Mouse (Mus musculus) layer of hippocampus, adult 2 months (tissue): Measurements from ENCODE around the gene Prkag2. TPM values are rescaled to one million over a fixed set of nuclear protein-coding genes. Genes with fewer than 3 reads are reported as not detected.
"Not testable (repeated sequence)": the region's sequence is repeated elsewhere in the genome, so short reads cannot be mapped to it uniquely, and the experiment has no call there.

Source experiments
- DNase-seq, 2 experiments: peaks; one replicate each; pipeline ENCODE4 v3.0.0; 2022; ENCODE audit warnings: low spot score in 2 of 2
- H3K27ac ChIP-seq: fragments of 200-600 bp; 2 replicates; pipeline ENCODE4 v1.8.1; 2022
- H3K4me3 ChIP-seq: fragments of 200-600 bp; 2 replicates; pipeline ENCODE4 v1.8.1; 2022; ENCODE audit warnings: mild to moderate bottlenecking
- CTCF ChIP-seq: fragments of 200-600 bp; conservative IDR thresholded peaks from 2 replicates; pipeline ENCODE4 v1.8.1; 2022; ENCODE audit warnings: antibody characterized with exemption, mild to moderate bottlenecking, moderate library complexity
- total RNA-seq, 2 experiments: library from RNA; stranded (reverse); gene quantifications; 2 replicates each; pipeline ENCODE4 v1.2.3; 2021

Gene Prkag2
- total RNA-seq, 2 experiments from 2014 or later: 177 to 193 TPM

DNA sequence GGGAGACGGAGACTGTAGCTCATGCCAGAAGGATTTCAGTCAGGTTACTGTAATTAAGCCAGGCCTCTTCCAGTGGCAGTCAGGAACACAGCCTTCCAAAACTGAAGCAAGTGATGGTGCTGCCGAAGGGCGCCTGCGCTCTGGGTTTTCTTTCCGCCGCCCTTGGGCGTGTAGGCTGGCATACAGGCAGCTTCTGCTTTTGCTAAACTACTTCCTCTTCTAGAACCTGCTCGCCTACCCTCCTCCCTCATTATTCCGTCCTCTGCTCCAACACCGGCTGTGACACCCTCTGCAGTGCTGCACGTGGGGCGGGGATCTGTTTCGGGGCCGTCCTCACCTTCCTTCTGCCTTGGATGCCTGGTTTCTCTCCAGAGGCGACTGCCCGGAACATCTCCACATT lies 18.9 kb downstream of the Prkag2 start:
- no peak for TF ChIP-seq CTCF
- DNase-seq: peak; percentile 66 to 88
- Histone ChIP-seq H3K27ac (peak overlapping the region; percentile 91), H3K4me3 (no peak overlapping the region)

DNA sequence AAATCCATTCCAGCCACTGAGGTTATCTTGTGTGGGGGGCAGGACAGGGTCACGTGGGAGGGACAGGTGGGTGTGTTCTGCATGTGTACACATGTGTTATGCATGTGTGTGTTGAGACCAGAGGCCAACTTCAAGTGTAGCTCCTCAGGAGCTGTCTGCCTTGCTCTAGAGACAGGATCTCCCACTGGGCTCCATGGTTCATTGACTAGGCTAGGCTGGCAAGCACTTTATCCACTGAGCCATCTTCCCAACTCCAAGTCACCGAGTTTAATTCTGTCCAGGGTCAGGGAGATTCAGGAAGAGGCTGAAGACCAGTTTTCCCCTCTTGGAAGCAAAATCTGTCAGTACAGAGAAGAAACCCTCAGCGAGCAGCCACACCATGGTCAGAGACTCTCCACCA lies 19.4 kb downstream of the Prkag2 start:
- no peak overlapping the region for H3K4me3 ChIP-seq
- no peak for DNase-seq
- no peak for TF ChIP-seq CTCF
- H3K27ac ChIP-seq: peak overlapping the region; percentile 91

DNA sequence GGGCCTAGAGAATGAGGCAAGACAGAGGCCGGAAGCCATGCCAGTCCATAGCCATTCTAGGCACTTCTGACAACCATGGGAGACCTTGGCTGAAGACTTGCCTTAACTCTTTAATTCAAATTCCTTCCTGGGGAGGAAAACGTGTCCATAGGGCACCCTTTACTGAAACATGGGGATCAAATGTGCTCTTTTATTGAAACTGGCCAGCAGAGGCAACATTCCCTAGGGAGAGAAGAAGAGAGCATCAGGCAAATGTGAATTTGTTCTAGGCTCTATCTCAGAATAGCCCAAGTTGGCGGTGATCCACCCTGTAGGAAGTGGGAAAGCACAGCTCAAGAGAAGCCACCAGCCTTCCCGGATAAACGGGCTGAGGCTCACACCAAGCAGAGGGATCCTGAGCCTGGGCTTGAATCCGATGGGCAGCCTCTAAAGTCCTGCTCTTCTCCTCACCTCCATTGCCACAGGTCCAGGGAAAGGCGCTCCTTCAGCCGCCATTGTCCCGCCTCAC lies 19.9 kb downstream of the Prkag2 start:
- peak; percentile 64 for TF ChIP-seq CTCF
- DNase-seq: peak; percentile 61 to 73
- Histone ChIP-seq H3K4me3 (no peak overlapping the region), H3K27ac (peak overlapping the region; percentile 91)

DNA sequence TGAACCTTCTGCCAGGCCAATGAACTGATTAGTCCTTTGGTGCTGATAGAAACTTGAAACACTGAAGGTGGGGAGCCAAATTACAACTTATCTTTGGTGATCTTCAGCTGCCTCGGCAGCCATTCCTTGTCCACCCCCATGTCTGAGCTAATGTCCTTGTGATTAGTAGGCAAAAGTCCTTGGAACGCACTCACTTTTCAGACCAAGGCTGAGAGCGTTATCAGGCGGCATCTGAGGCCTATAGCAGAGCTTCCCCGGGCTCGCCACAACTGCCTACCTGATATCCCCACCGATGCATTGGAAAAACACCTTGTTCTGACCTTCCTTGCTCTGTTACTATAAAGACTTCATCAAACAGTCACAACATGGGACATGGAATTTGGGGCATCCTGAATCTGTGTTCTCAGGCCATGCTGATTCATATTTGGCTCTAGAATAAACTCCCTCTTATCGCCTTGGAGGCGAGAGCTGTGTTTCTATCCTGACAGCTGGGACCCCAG lies 20.6 kb downstream of the Prkag2 start:
- no peak overlapping the region for H3K4me3 ChIP-seq
- no peak for TF ChIP-seq CTCF
- DNase-seq: no peak
- peak overlapping the region; percentile 91 for H3K27ac ChIP-seq

DNA sequence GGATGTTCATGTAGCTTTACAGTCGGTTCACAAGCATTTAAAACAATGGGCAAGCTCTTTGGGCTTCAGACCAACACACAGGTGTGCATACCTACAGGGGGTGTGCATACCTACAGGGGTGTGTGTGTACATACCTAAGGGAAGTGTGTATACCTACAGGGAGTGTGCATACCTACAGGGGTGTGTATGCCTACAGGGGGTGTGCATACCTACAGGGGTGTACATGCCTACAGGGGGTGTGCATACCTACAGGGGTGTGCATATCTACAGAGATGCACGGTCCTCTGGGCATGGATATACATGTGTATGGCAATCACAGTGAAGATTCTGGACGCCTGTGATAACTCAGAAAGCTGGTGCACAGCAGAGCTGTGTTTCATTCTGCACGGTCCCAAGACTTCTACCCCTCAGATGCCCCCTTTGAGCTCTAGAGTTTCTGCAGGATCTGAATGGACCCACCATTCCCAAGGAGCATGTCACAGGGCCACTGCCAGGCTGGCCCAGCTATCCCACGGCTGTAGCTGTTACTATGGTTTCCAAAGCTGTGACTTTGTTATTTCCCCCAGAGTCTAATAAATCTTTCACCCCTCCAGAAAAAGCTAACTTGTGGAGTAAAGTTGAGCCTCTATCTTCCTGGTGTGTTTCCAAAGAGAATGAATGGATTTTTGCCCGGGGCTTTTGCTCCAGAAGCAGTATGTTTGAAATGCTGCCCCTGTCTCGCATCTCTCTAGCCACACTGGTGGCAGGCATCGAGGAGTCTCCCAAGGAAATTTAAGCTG lies 22.4 kb downstream of the Prkag2 start:
- peak overlapping the region; percentile 91; the same call in 1 of the 2 replicates for H3K27ac ChIP-seq
- no peak overlapping the region for H3K4me3 ChIP-seq
- TF ChIP-seq CTCF: no peak
- DNase-seq: no peak

DNA sequence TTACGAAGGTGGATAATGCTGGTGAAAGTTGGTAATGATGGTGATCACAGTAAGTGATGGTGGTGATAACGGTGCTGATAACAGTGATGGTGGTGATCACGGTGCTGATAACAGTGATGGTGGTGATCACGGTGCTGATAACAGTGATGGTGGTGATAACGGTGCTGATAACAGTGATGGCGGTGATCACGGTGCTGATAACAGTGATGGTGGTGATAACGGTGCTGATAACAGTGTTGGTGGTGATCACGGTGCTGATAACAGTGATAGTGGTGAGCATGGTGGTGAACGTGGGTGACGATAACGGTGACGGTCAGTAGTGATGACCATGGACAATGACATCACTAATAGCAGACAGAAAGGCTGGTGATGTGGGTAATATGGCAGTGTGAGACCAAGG lies 23.2 kb downstream of the Prkag2 start:
- not testable (repeated sequence) for H3K27ac ChIP-seq, DNase-seq, H3K4me3 ChIP-seq

DNA sequence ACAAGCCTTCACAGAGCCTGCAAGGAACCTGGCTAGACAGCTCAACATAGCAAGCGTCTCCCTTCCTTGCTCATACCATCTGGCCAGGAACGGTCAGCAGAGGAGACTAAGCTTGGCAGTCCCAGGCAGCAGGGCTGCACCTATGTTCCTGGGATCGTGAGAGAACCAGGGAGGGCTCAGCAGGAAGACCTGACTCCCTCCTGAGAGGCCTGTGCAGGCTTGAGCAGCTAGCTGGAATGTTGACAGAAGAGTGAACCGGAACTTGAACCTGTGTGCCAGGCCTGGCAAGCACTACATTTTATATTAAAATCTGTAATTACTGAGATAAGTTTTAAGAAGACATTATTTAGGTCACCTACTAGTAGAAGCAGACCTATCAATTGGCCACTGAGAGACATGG lies 24.8 kb downstream of the Prkag2 start:
- no peak for TF ChIP-seq CTCF
- DNase-seq: no peak
- Histone ChIP-seq H3K4me3 (no peak overlapping the region), H3K27ac (peak overlapping the region; percentile 19; the same call in 1 of the 2 replicates)

DNA sequence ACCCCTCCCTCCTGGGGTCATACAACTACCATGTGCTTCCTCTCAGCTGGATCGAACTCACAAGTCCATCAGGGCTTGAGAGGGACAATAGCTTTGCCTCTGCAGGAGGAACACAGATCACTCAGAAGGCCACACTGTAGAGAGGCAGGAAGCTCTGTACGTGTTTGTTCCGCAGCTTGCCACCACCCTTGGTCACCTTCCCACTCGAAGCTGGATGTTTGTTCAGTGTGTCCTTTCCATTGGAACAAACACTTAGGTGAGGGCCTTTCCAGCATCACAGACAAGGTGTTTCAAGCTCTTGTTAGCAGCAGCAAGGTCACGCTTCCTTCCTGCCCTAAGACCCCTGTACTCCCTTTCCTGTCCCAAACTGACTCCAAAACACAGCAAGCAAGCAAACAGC lies 30.6 kb downstream of the Prkag2 start:
- no peak for TF ChIP-seq CTCF
- DNase-seq: no peak
- Histone ChIP-seq H3K27ac (0 out of 2 replicates have a peak overlapping the region, but pooled peaks have one; percentile 1), H3K4me3 (no peak overlapping the region)

DNA sequence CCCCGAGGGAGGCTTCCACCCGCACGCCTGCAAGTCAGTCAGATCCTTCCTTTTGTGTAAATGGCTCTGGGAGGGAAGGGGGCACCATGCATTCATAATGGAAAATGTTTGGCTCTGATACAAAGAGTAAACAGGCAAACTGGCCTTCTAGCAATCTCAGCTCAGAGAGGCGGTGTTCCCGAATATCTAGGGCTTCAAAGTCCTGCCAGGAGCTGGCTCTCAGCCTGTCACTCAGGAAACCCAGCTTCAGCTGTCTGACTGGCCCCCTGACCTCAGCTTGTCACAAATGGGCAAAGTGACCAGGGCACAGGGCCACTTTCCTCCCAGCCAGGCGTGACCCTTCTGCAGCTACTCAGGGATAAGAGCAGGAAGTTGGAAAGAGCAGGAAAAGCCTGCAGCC lies 33.3 kb downstream of the Prkag2 start:
- no peak for TF ChIP-seq CTCF
- peak in 1 of 2 experiments; percentile 54 for DNase-seq
- Histone ChIP-seq H3K27ac (peak overlapping the region; percentile 69), H3K4me3 (no peak overlapping the region)

DNA sequence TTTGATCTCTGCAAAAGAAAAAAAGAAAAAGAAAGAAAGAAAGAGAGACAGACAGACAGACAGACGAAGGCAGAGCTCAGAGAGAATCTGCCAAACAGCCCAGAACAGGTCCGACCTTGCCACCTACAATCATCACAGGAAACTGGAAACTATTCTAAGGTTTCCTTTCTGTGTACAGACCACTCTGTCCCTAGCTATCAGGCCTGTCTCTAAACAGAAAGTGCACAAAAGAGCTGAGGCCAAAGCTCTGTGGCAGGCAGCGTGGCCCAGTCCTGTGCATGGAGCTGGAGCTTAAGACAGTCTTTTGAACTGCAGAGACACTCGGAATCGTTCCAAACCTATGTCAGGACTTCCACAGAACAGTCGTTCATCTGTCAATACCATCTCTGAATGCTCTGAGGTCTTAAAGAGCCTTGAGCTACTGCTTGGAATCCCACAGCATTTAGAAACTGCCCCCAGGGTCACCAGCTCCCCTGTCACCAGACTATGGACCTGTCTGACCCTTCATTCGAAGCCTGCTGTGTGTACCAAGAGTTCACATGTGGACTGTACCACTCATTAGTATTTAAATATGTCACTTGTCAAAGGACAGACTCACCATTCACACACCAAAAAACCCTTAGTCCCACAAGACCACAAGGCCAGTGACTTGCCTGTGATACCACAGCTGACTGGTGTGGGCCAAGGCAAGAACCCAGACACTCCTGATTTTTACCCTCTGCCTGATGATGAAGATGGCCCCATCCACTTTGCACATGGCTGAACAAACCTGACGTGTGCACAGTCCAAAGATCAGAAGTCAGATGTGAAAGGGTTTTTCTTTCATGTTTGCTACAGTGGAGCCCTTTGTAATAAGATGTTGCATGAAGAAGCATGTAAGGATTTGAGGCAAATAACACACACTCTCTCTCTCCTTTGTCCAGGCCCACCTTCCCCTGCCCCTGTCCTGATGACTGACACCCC lies 35.9 kb downstream of the Prkag2 start:
- peak overlapping the region; percentile 97 for H3K27ac ChIP-seq
- no peak overlapping the region for H3K4me3 ChIP-seq
- no peak for TF ChIP-seq CTCF
- no peak for DNase-seq

DNA sequence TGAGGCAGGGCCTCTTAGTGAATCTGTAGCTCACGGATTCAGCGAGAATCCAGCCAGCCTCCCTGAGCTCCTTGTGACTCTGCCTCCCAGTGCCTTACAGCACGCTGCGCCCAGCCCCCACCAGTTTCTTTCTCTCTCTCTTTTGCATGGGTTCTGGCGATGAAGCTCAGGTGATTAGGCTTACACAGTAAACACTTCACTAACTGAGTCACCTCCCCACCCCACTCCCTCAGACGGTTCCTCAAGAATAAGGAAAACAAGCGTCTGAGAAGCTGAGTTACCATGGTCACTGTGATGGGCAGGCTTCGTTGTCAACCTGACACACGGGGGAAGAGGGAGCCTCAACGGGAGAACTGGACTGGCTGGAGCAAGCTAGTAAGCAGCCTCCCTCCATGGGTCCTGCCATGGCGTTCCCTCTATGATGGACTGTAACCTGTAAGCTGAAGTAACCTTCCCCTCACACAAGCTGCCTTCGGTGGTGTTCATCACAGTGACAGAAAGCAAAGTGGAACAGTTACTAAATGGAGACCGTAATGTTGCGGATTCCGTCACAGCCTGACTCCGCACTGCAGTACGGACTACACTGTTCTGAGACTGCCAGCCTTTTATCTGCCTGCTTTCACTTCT lies 37.8 kb downstream of the Prkag2 start:
- Histone ChIP-seq H3K4me3 (no peak overlapping the region), H3K27ac (peak overlapping the region; percentile 97; the same call in 1 of the 2 replicates)
- no peak for DNase-seq
- no peak for TF ChIP-seq CTCF
